Mouse (Mus musculus): ENCODE data around the gene Vmn1r177. TPM values are rescaled to one million over a fixed set of nuclear protein-coding genes. Genes with fewer than 3 reads are reported as not detected.
"Not testable (repeated sequence)": the region's sequence is repeated elsewhere in the genome, so short reads cannot be mapped to it uniquely, and the experiment has no call there.

The Vmn1r177 gene
- not detected in 2 replicates for polyA plus RNA-seq (2015; fragmentation: Nextera tagmentation; extraction: Ambion mirVana)

DNA sequence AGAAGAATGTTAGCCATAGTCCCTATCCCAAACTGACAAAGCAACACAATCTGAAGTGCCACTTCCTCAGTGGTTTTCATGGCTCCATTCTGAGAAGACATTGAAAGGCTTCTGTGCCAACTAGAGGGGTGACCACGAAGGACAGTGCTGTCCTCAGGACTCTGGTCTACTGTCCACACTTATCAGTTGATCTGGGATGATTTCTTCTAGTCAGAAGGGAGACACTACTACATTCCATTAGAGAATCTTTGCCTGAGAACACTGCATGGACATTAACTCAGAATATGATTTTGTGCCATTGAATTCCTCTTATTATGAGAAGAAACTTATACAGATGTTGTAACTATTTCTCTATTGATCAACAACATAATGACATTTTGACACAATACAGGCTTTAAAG lies at the start of gene Vmn1r177:
Gene Vmn1r177, minus strand, starts transcription at position 101 of the 400 bp plus-strand sequence.
- WGBS = 0% methylated on average over 1 of the region's 1 CpGs
- H3K27me3 ChIP-seq (replicated peaks; ENCODE audit: insufficient read depth, low read length); H3K27ac ChIP-seq (ENCODE audit: low read length); H3K4me1 ChIP-seq (ENCODE audit: insufficient read depth, low read depth, low read length); H3K36me3 ChIP-seq (ENCODE audit: insufficient read depth, low read length); H3K9me3 ChIP-seq (ENCODE audit: low read length); DNase-seq (ENCODE audit: low spot score); ATAC-seq; H3K4me3 ChIP-seq (ENCODE audit: low read depth, low read length); H3K9ac ChIP-seq (replicated peaks; ENCODE audit: low read depth); H3K4me2 ChIP-seq (replicated peaks; ENCODE audit: low read depth, low read length): not testable (repeated sequence)

- Histone ChIP-seq H3K9me3 (ENCODE audit: low read length) (no peaks in the 10 kb centered on the region), H3K36me3 (ENCODE audit: insufficient read depth, low read length) (no peaks in the 10 kb centered on the region), H3K27ac (ENCODE audit: low read length) (no peak within 1 kb of the TSS), H3K4me1 (ENCODE audit: insufficient read depth, low read depth, low read length) (no peaks in the 10 kb centered on the region), H3K4me2 (replicated peaks; ENCODE audit: low read depth, low read length) (no peak within 1 kb of the TSS), H3K27me3 (replicated peaks; ENCODE audit: insufficient read depth, low read length) (no peaks in the 10 kb centered on the region), H3K9ac (replicated peaks; ENCODE audit: low read depth) (no peak within 1 kb of the TSS), H3K4me3 (ENCODE audit: low read depth, low read length) (no peak within 1 kb of the TSS)
- no peak for DNase-seq (ENCODE audit: low spot score)
- 71% methylated on average over 1 of the region's 1 CpGs for WGBS
- TF ChIP-seq CTCF (IDR thresholded peaks at IDR 0.05) (no peak), EP300 (IDR thresholded peaks at IDR 0.05) (no peak)
- no peak for ATAC-seq
Measured at GRCm38 (mm10) chr7:23891709-23892108, 25.5 kb upstream of the Vmn1r177 start, which contains the start of gene Vmn1r178. Gene Vmn1r178, plus strand, starts transcription at chr7:23892009.

- not testable (repeated sequence) for H3K9me3 ChIP-seq (ENCODE audit: low read length); H3K36me3 ChIP-seq (ENCODE audit: insufficient read depth, low read length); H3K27ac ChIP-seq (ENCODE audit: low read length); H3K4me3 ChIP-seq (ENCODE audit: low read depth, low read length); H3K4me1 ChIP-seq (ENCODE audit: insufficient read depth, low read depth, low read length); H3K9ac ChIP-seq (replicated peaks; ENCODE audit: low read depth); DNase-seq (ENCODE audit: low spot score); H3K27me3 ChIP-seq (replicated peaks; ENCODE audit: insufficient read depth, low read length); ATAC-seq; H3K4me2 ChIP-seq (replicated peaks; ENCODE audit: low read depth, low read length)
- WGBS = 43% methylated on average over 3 of the region's 4 CpGs
Measured at GRCm38 (mm10) chr7:23876918-23877317, 10.7 kb upstream of the Vmn1r177 start.

- ATAC-seq; H3K36me3 ChIP-seq (ENCODE audit: insufficient read depth, low read length); H3K4me2 ChIP-seq (replicated peaks; ENCODE audit: low read depth, low read length); H3K9me3 ChIP-seq (ENCODE audit: low read length); H3K27ac ChIP-seq (ENCODE audit: low read length); H3K4me3 ChIP-seq (ENCODE audit: low read depth, low read length); H3K27me3 ChIP-seq (replicated peaks; ENCODE audit: insufficient read depth, low read length); DNase-seq (ENCODE audit: low spot score); H3K9ac ChIP-seq (replicated peaks; ENCODE audit: low read depth); H3K4me1 ChIP-seq (ENCODE audit: insufficient read depth, low read depth, low read length): not testable (repeated sequence)
- WGBS = no CpG with 5 or more reads among the region's 1 CpGs
Measured at GRCm38 (mm10) chr7:23837272-23837671, 29.0 kb downstream of the Vmn1r177 start, which contains the start of gene Vmn1r176. Gene Vmn1r176, minus strand, starts transcription at chr7:23837372.

Other genes with a start within 250 kb of the Vmn1r177 start
- not detected in 2 replicates for gene Vmn1r171, start 235.7 kb downstream of the Vmn1r177 start, polyA plus RNA-seq (2015; fragmentation: Nextera tagmentation; extraction: Ambion mirVana)
- gene Vmn1r172, start 208.1 kb downstream of the Vmn1r177 start, polyA plus RNA-seq (2015; fragmentation: Nextera tagmentation; extraction: Ambion mirVana) = not detected in 2 replicates
- not detected in 2 replicates for gene Vmn1r173, start 165.7 kb downstream of the Vmn1r177 start, polyA plus RNA-seq (2015; fragmentation: Nextera tagmentation; extraction: Ambion mirVana)
- gene Vmn1r174, start 114.2 kb downstream of the Vmn1r177 start, polyA plus RNA-seq (2015; fragmentation: Nextera tagmentation; extraction: Ambion mirVana) = not detected in 2 replicates
- not detected in 2 replicates for gene Vmn1r175, start 55.8 kb downstream of the Vmn1r177 start, polyA plus RNA-seq (2015; fragmentation: Nextera tagmentation; extraction: Ambion mirVana)
- not detected in 2 replicates for gene Vmn1r176, start 29.1 kb downstream of the Vmn1r177 start, polyA plus RNA-seq (2015; fragmentation: Nextera tagmentation; extraction: Ambion mirVana)
- not detected in 2 replicates for gene Vmn1r178, start 25.6 kb upstream of the Vmn1r177 start, polyA plus RNA-seq (2015; fragmentation: Nextera tagmentation; extraction: Ambion mirVana)
- not detected in 2 replicates for gene Vmn1r179, start 60.5 kb upstream of the Vmn1r177 start, polyA plus RNA-seq (2015; fragmentation: Nextera tagmentation; extraction: Ambion mirVana)
- gene Vmn1r180, start 84.2 kb upstream of the Vmn1r177 start, polyA plus RNA-seq (2015; fragmentation: Nextera tagmentation; extraction: Ambion mirVana) = not detected in 2 replicates
- gene Vmn1r181, start 108.2 kb upstream of the Vmn1r177 start, polyA plus RNA-seq (2015; fragmentation: Nextera tagmentation; extraction: Ambion mirVana) = not detected in 2 replicates
- not detected in 2 replicates for gene V1rd19, start 135.2 kb upstream of the Vmn1r177 start, polyA plus RNA-seq (2015; fragmentation: Nextera tagmentation; extraction: Ambion mirVana)
- not detected in 2 replicates for gene Vmn1r183, start 186.8 kb upstream of the Vmn1r177 start, polyA plus RNA-seq (2015; fragmentation: Nextera tagmentation; extraction: Ambion mirVana)
- 10.4 and 10.5 TPM in 2 replicates for gene Zfp180, start 215.5 kb upstream of the Vmn1r177 start, polyA plus RNA-seq (2015; fragmentation: Nextera tagmentation; extraction: Ambion mirVana)
- gene Zfp112, start 245.9 kb upstream of the Vmn1r177 start, polyA plus RNA-seq (2015; fragmentation: Nextera tagmentation; extraction: Ambion mirVana) = 3.3 and 4.3 TPM in 2 replicates